Mouse (Mus musculus) inflammation-experienced regulatory T-cells, adult 6 months (primary cell): ENCODE measurements around the gene Olfr315. TPM values are rescaled to one million over a fixed set of nuclear protein-coding genes. Genes with fewer than 3 reads are reported as not detected.
"Not testable (repeated sequence)": the region's sequence is repeated elsewhere in the genome, so short reads cannot be mapped to it uniquely, and the experiment has no call there.

Source experiments
- ATAC-seq: one replicate; pipeline ENCODE4 v1.8.0; 2017
- polyA plus RNA-seq, 3 experiments: library from polyadenylated mRNA; unstranded; fragments of 100-300 nt; shearing (Covaris generic); gene quantifications; one replicate each; pipeline ENCODE4 v1.2.1; 2017

The Olfr315 gene
- polyA plus RNA-seq, 3 experiments from 2014 or later, result not detected

DNA sequence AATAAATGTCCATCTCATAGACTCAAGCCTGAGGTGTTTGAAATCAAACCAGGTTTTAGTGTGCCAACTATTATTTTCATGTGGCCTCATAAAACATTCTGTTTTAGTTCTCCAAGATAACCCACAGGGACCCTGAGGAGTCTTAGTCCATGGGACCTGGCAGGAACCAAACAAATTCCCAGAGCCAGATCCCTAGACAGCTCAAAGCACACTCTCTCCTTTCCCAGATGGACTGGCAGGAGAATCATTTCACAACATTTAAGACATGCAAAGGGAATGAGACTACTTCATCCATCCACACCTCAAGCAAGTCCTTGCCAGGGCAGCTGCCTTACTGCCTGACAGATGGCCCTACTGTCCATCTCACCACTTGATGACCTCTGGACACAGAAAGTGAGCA is 55.9 kb downstream of the Olfr315 start, which contains the start of gene Olfr312:
Olfr312 (plus strand) TSS at position 301 of the 400 bp plus-strand sequence.
- ATAC-seq, result not testable (repeated sequence)

- ATAC-seq, result no peak
These were observed 56.8 kb downstream of the Olfr315 start for GRCm38 (mm10) chr11:58829764-58830163.

Other genes with a start within 250 kb of the Olfr315 start
- gene Olfr330, start 238.4 kb upstream of the Olfr315 start, polyA plus RNA-seq, result not detected
- not detected for gene Olfr329-ps, start 226.8 kb upstream of the Olfr315 start, polyA plus RNA-seq
- gene Olfr328, start 217.6 kb upstream of the Olfr315 start, polyA plus RNA-seq, result not detected
- under 1 TPM in 1 of 3 experiments, not detected in 2; 0.26 TPM for gene Olfr224, start 202.6 kb upstream of the Olfr315 start, polyA plus RNA-seq
- gene Olfr325, start 195.5 kb upstream of the Olfr315 start, polyA plus RNA-seq, result not detected
- gene Olfr324, start 178.1 kb upstream of the Olfr315 start, polyA plus RNA-seq, result not detected
- gene 2210407C18Rik, start 157.1 kb upstream of the Olfr315 start, polyA plus RNA-seq, result not detected
- not detected for gene Olfr323, start 142.7 kb upstream of the Olfr315 start, polyA plus RNA-seq
- not detected for gene Trim58, start 132.7 kb upstream of the Olfr315 start, polyA plus RNA-seq
- gene Olfr322, start 114.4 kb upstream of the Olfr315 start, polyA plus RNA-seq, result not detected
- not detected for gene Olfr320, start 92.1 kb upstream of the Olfr315 start, polyA plus RNA-seq
- not detected for gene Olfr319, start 74.0 kb upstream of the Olfr315 start, polyA plus RNA-seq
- gene Olfr318, start 49.2 kb upstream of the Olfr315 start, polyA plus RNA-seq, result not detected
- not detected for gene Olfr317, start 34.0 kb upstream of the Olfr315 start, polyA plus RNA-seq
- gene Olfr316, start 20.5 kb upstream of the Olfr315 start, polyA plus RNA-seq, result not detected
- gene Olfr314, start 9.8 kb downstream of the Olfr315 start, polyA plus RNA-seq, result not detected
- gene Fam183b, start 28.8 kb downstream of the Olfr315 start, polyA plus RNA-seq, result not detected
- gene Olfr313, start 41.8 kb downstream of the Olfr315 start, polyA plus RNA-seq, result not detected
- under 1 TPM in 1 of 3 experiments, not detected in 2; 0.13 TPM for gene Olfr312, start 56.0 kb downstream of the Olfr315 start, polyA plus RNA-seq
- gene Olfr311, start 66.1 kb downstream of the Olfr315 start, polyA plus RNA-seq, result not detected
- 10 to 100 TPM in 1 of 3 experiments, 1 to 10 TPM in 2; 3.3 to 11.0 (median 8.5) TPM for gene Gm12258, start 74.0 kb downstream of the Olfr315 start, polyA plus RNA-seq
- 10 to 100 TPM in 2 of 3 experiments, 1 to 10 TPM in 1; 7.3 to 12.4 (median 11.2) TPM for gene 2810021J22Rik, start 94.0 kb downstream of the Olfr315 start, polyA plus RNA-seq
- gene Zfp39, start 131.0 kb downstream of the Olfr315 start, polyA plus RNA-seq, result 1 to 10 TPM; 7.8 to 9.5 (median 8.9) TPM
- not detected for gene Btnl10, start 144.7 kb downstream of the Olfr315 start, polyA plus RNA-seq
- gene Rnf187, start 165.7 kb downstream of the Olfr315 start, polyA plus RNA-seq, result 10 to 100 TPM; 12.8 to 24.5 (median 15.7) TPM
- gene Hist3h2ba, start 175.7 kb downstream of the Olfr315 start, polyA plus RNA-seq, result 1 to 10 TPM; 2.9 to 5.2 (median 4.3) TPM
- 1 to 10 TPM; 3.1 to 5.0 (median 4.2) TPM for gene Hist3h2a, start 181.5 kb downstream of the Olfr315 start, polyA plus RNA-seq
- under 1 TPM in 2 of 3 experiments, not detected in 1; 0.14 to 0.40 TPM for gene Trim17, start 181.5 kb downstream of the Olfr315 start, polyA plus RNA-seq
- 10 to 100 TPM; 18.8 to 24.0 (median 20.3) TPM for gene Trim11, start 204.9 kb downstream of the Olfr315 start, polyA plus RNA-seq